Mouse (Mus musculus) T-helper 17 cell (primary cell): ENCODE results near the gene Col9a2.

Experiments used
- in situ Hi-C, 2 experiments: fragments of 300-600 bp; cut with MboI, MseI; formaldehyde crosslinking; loops; 1 replicate in 1 of 2; 2 replicates in 1 of 2; pipeline ENCODE4 v1.15.1; 2025; ENCODE audit warnings: high pct_unique_total_duplicates in 2 of 2

Gene Col9a2

GRCm38 (mm10) chr4:121077915-121078646, 38.9 kb downstream of the Col9a2 start:
- in situ Hi-C loops = no loop called here

DNA sequence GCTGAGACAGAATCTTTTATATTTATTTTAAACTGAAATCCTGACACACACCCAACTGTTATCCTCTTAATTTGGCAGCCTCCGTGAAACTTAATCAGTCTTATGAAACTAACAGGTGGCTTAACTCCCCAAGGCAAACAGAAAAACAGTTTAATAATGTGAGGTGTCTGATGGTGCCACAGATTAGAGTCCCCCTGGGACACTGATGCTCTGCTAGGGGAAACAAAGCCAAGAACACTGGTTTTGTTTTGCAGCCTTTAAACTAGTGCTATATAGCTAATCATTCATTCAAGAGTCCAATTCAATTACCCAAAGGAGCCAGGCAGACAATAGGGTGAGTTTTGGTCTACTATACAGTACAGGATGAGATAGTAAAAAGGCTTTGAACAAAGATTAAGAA, 41.2 kb downstream of the Col9a2 start:
- in situ Hi-C loops = no loop called here

- in situ Hi-C loops = no loop called here
Measured at GRCm38 (mm10) chr4:121084506-121084905, 45.3 kb downstream of the Col9a2 start.

- in situ Hi-C loops = no loop called here
Measured at GRCm38 (mm10) chr4:121088696-121089095, 49.5 kb downstream of the Col9a2 start.

GRCm38 (mm10) chr4:121090211-121090610, 51.0 kb downstream of the Col9a2 start:
- in situ Hi-C loops = loop anchor here (5.0 to 10.0 kb wide), 2 partner anchors 125 to 137 kb away; partner anchors contain the start of gene Rlf (in 1 of the 2)

GRCm38 (mm10) chr4:121097650-121098378, 58.6 kb downstream of the Col9a2 start, which contains the start of gene Zmpste24:
TSS of gene Zmpste24 (minus strand) at chr4:121098241.
- in situ Hi-C loops = loop anchor here in 1 of 2 experiments (10.0 kb wide), 1 partner anchor 117 kb away; the partner anchor contains the start of gene Rlf

DNA sequence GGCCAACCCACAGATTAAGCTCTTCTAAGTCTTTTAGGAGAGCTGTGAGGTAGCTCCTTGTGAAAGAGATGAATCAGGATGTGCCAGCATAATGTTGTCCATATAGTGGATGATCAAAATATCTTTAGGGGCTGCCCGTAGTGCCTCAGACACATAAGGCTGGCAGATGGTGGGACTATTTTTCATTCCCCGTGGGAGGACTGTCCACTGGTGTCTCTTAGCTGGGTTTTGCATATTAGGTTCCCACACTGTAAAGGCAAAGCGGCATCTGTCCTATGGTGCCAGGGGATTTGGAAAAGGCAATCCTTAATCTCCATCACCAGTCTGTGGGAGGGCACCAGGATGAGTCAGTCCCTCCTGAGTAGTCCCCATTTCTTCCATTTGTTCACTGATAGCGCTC, 64.1 kb downstream of the Col9a2 start:
- in situ Hi-C loops = no loop called here
